Mouse (Mus musculus) heart, postnatal 0 days (tissue): ENCODE data around the gene Ltbp4.

Experiments used
- CTCF ChIP-seq: IDR thresholded peaks from 2 replicates; pipeline ENCODE4 v1.5.1; 2016; ENCODE audit warnings: antibody characterized with exemption, control low read depth, low read depth
- EP300 ChIP-seq: IDR thresholded peaks from 2 replicates; pipeline ENCODE4 v1.6.1; 2016; ENCODE audit warnings: antibody characterized with exemption, low read depth

DNA sequence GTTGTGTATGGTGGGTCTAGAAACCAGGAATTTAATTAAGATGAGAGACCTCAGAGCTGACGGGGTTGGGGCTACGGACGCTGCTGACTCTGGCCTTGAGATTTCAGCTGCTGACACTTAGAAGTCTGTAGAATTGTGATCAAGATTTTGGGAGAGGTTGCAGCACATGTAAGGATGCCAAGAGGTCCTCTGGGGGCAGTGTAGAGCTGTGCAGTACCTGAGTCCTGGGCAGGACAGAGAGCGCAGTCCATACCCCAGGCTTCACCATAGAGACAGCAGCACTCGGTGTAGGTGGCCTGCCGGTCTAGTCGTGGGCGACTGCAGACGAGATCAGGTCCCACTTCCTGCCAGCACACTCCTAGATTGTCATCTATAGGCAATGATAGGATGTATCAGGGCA, 29.9 kb downstream of the Ltbp4 start:
- no peak for TF ChIP-seq EP300
- peak; percentile 30 for TF ChIP-seq CTCF
